Mouse (Mus musculus): Measurements from ENCODE around the gene Gm5941. TPM values are rescaled to one million over a fixed set of nuclear protein-coding genes. Genes with fewer than 3 reads are reported as not detected.
"Not testable (repeated sequence)": the region's sequence is repeated elsewhere in the genome, so short reads cannot be mapped to it uniquely, and the experiment has no call there.

The Gm5941 gene
- not detected in 2 replicates for total RNA-seq (2017)

DNA sequence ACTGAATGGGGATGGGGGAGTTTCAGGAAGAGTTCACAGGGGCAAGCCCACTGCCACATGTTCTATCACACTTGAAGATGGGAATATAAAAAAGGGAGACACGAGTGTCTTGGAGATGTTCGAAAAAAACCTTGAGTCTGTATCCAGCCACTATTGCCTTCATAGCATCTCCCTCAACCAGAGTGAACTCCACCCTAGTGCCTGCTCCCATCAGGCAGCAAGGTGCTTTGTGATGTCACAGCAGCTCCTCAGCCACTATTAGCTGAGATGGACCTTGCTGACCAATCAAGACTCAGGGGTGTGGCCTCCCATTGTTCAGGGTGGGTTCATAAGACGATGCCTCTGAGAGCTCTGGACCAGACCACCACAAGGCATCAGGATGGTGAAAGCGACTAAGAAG lies at the start of gene Gm5941:
Gm5941 (plus strand) TSS at position 301 of the 400 bp plus-strand sequence.
- ATAC-seq (ENCODE audit: extremely low read depth, insufficient number of reproducible peaks, low FRiP score, poor library complexity, severe bottlenecking): not testable (repeated sequence)

DNA sequence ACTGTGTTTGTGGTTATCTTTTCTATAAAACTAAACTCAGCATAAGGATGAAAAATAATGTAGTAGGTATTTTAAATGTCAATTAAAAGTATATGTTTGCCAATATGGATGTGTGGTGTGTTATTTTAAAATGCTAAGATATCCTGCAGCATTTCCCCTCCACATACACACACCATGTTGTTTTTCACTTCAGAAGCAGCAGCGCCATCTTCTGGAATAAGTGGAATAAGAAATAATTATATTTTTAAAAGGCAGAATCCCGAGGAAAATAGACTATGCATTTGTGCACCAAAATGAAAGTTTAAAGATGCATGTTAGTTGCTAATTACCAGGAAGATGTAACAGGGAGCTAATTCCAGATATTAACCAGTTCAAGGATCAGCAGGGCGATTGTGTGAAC lies 29.3 kb upstream of the Gm5941 start:
- ATAC-seq (ENCODE audit: extremely low read depth, insufficient number of reproducible peaks, low FRiP score, poor library complexity, severe bottlenecking): no peak

DNA sequence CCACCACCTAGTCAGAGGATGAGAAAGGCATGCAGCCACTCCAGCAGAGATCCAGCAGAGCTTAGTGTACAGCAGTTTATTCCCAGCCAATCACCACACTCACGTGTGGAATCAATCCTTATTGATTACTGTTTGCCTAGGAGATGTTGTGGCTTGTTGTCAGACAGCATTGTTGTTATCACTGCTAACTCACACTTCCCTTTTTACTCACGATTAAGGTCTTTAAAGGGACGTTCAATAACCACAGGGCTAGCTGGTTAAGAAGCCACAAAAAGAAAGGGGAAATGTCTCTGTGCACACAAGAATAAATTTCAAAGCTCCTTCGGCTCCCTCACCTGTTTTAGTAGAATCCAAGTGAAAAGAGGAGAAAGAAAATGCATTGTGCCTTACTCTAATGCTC lies 25.0 kb upstream of the Gm5941 start:
- no peak for ATAC-seq (ENCODE audit: extremely low read depth, insufficient number of reproducible peaks, low FRiP score, poor library complexity, severe bottlenecking)

DNA sequence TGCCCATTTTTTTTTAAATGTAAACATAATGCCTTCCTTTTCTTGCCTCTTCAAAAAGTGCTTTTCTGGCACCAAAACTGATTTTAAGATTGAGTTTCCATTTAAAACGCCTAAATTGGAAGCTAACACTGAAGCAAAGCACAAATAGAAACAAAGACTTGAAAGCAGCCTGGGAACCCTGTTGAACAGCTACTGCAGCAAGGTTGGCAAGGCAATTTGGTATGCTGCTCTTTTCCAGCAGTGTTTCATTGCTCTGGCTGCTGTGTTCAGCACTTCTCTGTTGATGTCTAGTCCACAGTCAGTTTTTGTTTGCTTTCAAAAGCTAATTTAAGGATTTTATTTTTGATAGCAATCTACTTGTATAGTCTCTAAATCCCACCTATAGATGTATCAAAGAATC lies 8.5 kb downstream of the Gm5941 start:
- ATAC-seq (ENCODE audit: extremely low read depth, insufficient number of reproducible peaks, low FRiP score, poor library complexity, severe bottlenecking): no peak

DNA sequence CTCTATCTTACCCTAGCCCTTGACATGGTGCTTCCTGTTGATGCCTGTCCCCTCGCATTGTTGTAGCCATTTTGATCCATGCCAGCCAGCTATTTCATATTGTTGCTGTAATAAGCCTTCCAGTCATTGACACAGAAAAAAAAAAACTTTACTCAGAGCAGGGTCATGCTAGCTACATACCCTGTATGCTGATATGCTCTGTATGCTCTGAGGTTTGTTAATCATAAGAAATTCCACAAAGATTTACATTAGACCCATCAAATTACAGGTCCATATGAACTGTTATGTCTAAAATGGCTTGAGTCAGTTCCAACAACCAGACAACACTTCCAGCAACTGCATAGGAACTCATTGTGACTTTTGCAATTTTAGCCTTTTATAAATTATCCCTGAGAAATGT lies 38.1 kb downstream of the Gm5941 start:
- no peak for ATAC-seq (ENCODE audit: extremely low read depth, insufficient number of reproducible peaks, low FRiP score, poor library complexity, severe bottlenecking)

Other genes with a start within 250 kb of the Gm5941 start
- not detected in 2 replicates for gene Mageb18, start 109.6 kb downstream of the Gm5941 start, total RNA-seq (2017)

Data from neutrophil, adult 5-6 weeks (primary cell).